Mouse (Mus musculus): Measurements from ENCODE around the gene Gm21789.
"Not testable (repeated sequence)": the region's sequence is repeated elsewhere in the genome, so short reads cannot be mapped to it uniquely, and the experiment has no call there.

Gene Gm21789

DNA sequence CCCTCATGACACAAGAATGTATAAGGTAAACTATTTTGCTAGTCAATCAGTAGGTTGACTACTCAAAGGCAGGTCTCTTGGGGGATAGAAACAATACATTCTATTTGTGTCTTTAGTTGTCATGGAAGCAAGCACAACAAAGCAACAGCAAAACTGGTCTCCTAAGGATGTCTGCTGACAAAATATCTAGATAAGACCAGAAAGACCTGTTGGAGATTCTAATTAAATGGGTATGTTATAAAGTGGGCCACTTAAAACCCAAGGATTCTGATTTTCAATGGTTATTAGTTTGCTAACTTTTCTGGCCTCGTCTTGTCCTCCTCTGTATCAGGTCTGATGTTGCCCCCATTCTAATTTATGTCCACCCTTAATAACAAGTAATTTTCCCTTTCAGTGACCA, at the start of gene Gm21789:
Gene Gm21789 (plus strand): TSS at position 301 of the 400 bp plus-strand sequence.
- in situ Hi-C loops (cut with MboI; ENCODE audit: low sequenced_read_pairs) = not testable (repeated sequence)

DNA sequence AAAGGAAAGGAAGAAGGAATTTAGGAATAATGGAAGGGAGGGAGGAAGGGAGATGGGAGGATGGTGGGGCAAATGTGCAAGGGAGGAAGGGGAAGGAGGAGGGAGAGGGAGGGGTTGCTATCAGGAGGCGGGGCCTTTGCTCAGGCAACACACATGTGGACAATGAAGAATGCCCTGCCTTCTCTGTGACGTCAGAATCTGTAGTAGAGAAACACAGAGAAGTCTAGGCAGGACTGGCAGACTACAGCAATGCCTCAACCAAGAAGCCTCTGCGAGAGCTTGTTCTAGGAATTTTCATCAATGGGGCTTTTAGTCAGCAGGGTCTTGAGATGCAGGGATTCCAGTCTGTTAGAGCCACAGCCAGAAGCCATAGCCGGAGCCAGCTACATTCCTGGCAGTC, 47.2 kb upstream of the Gm21789 start, which contains the start of gene Btbd35f30:
Gene Btbd35f30 (plus strand): TSS at position 301 of the 400 bp plus-strand sequence.
- in situ Hi-C loops (cut with MboI; ENCODE audit: low sequenced_read_pairs) = not testable (repeated sequence)

DNA sequence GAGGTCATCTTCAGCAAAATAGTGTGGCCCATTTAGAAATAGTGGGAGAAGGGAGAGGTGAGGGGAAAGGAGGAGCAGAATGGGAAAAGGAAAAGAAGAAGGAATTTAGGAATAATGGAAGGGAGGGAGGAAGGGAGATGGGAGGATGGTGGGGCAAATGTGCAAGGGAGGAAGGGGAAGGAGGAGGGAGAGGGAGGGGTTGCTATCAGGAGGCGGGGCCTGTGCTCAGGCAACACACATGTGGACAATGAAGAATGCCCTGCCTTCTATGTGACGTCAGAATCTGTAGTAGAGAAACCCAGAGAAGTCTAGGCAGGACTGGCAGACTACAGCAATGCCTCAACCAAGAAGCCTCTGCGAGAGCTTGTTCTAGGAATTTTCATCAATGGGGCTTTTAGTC, 32.0 kb downstream of the Gm21789 start, which contains the start of gene Btbd35f5:
Gene Btbd35f5 (plus strand): TSS at position 301 of the 400 bp plus-strand sequence.
- in situ Hi-C loops (cut with MboI; ENCODE audit: low sequenced_read_pairs) = not testable (repeated sequence)

All from CH12F3 (cell line).